Mouse (Mus musculus) forebrain, embryonic 12.5 days (tissue): Measurements from ENCODE around the gene Arhgap27. TPM values are rescaled to one million over a fixed set of nuclear protein-coding genes. Genes with fewer than 3 reads are reported as not detected.

Source experiments
- ATAC-seq: fragments of 200-750 bp; cut with Nextera tagmentation; 2 replicates; pipeline ENCODE4 v1.8.0; 2017; ENCODE audit warnings: moderate TSS enrichment; ENCODE audit not compliant: low FRiP score
- H3K27ac ChIP-seq: fragments of 300-500 bp; sonication (generic); 2 replicates; pipeline ENCODE4 v1.5.1; 2016; ENCODE audit warnings: mild to moderate bottlenecking
- H3K27me3 ChIP-seq: fragments of 300-500 bp; sonication (generic); 2 replicates; pipeline ENCODE4 v1.6.1; 2016; ENCODE audit warnings: mild to moderate bottlenecking
- H3K36me3 ChIP-seq: fragments of 300-500 bp; sonication (generic); replicated peaks from 2 replicates; pipeline ENCODE4 v1.6.1; 2016; ENCODE audit warnings: mild to moderate bottlenecking
- H3K4me1 ChIP-seq: fragments of 300-500 bp; sonication (generic); 2 replicates; pipeline ENCODE4 v1.6.1; 2016
- H3K4me2 ChIP-seq: fragments of 300-500 bp; sonication (generic); 2 replicates; pipeline ENCODE4 v1.6.1; 2016; ENCODE audit warnings: mild to moderate bottlenecking, moderate library complexity
- H3K4me3 ChIP-seq: fragments of 300-500 bp; sonication (generic); replicated peaks from 2 replicates; pipeline ENCODE4 v1.5.1; 2016; ENCODE audit warnings: mild to moderate bottlenecking
- H3K9ac ChIP-seq: fragments of 300-500 bp; sonication (generic); 2 replicates; pipeline ENCODE4 v1.6.1; 2016; ENCODE audit warnings: mild to moderate bottlenecking
- H3K9me3 ChIP-seq: fragments of 300-500 bp; sonication (generic); 2 replicates; pipeline ENCODE4 v1.6.1; 2016
- WGBS: fragments of 180-500 bp; shearing (Covaris S2); methylation state at CpG from one replicate; pipeline ENCODE4 v1.1.7; 2016; 5-methylcytosine and 5-hydroxymethylcytosine counted together
- polyA plus RNA-seq: library from polyadenylated mRNA; unstranded; fragments of >200 nt; fragmentation: Nextera tagmentation; extraction: Ambion mirVana; gene quantifications from 2 replicates; pipeline ENCODE4 v1.2.1, GENCODE M21; 2016

Arhgap27 gene
- polyA plus RNA-seq, 1 experiment from 2014 or later: 3.2 TPM

- no peak overlapping the region for H3K27ac ChIP-seq
- peaks cover 6% of the 10 kb centered on the region for H3K4me1 ChIP-seq
- H3K27me3 ChIP-seq: peaks cover 42% of the 10 kb centered on the region
- 94% methylated on average over 6 of the region's 6 CpGs for WGBS
- no peaks in the 10 kb centered on the region for H3K9me3 ChIP-seq
- H3K36me3 ChIP-seq: no peaks in the 10 kb centered on the region
- ATAC-seq: no peak
- H3K4me3 ChIP-seq: no peak overlapping the region
- no peak overlapping the region for H3K4me2 ChIP-seq
- no peak overlapping the region for H3K9ac ChIP-seq
These were observed 24.8 kb downstream of the Arhgap27 start for GRCm38 (mm10) chr11:103338671-103339070.

GRCm38 (mm10) chr11:103338119-103338518, 25.4 kb downstream of the Arhgap27 start:
- Histone ChIP-seq H3K9ac (no peak overlapping the region), H3K4me3 (no peak overlapping the region), H3K27me3 (peaks cover 47% of the 10 kb centered on the region), H3K4me2 (no peak overlapping the region), H3K36me3 (no peaks in the 10 kb centered on the region), H3K9me3 (no peaks in the 10 kb centered on the region), H3K27ac (no peak overlapping the region), H3K4me1 (peaks cover 12% of the 10 kb centered on the region)
- no peak for ATAC-seq
- WGBS: 82% methylated on average over 7 of the region's 7 CpGs

DNA sequence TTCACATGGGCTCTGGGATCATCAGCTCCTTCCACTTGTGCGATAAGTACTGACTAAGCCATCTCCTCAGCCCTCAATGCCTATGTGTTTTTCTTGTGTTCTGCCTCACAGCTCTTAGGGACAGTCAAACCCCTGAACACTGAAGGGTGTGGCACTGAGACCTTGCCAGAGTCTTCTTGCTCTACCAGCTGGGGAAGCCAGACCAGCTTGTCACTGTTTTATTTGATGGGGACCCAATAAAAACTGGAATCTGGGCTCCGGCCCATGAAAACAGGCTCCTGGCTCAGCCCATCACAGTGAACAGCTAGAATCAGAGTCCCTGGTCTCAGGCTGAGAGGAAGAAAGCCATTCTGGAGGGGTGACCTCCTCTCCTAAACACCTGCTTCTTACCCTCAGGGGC, 26.3 kb downstream of the Arhgap27 start:
- WGBS: 97% methylated on average over 2 of the region's 2 CpGs
- no peak for ATAC-seq
- no peak overlapping the region for H3K27ac ChIP-seq
- no peak overlapping the region for H3K4me3 ChIP-seq
- no peak overlapping the region for H3K4me2 ChIP-seq
- no peaks in the 10 kb centered on the region for H3K36me3 ChIP-seq
- no peaks in the 10 kb centered on the region for H3K9me3 ChIP-seq
- peaks cover 57% of the 10 kb centered on the region for H3K27me3 ChIP-seq
- H3K9ac ChIP-seq: no peak overlapping the region
- peaks cover 14% of the 10 kb centered on the region for H3K4me1 ChIP-seq

GRCm38 (mm10) chr11:103335561-103335960, 27.9 kb downstream of the Arhgap27 start:
- no peak overlapping the region for H3K27ac ChIP-seq
- H3K27me3 ChIP-seq: peaks cover 58% of the 10 kb centered on the region
- H3K36me3 ChIP-seq: no peaks in the 10 kb centered on the region
- no peaks in the 10 kb centered on the region for H3K9me3 ChIP-seq
- H3K4me2 ChIP-seq: no peak overlapping the region
- H3K4me1 ChIP-seq: peaks cover 14% of the 10 kb centered on the region
- ATAC-seq: no peak
- H3K9ac ChIP-seq: no peak overlapping the region
- H3K4me3 ChIP-seq: no peak overlapping the region
- WGBS: 85% methylated on average over 5 of the region's 5 CpGs

DNA sequence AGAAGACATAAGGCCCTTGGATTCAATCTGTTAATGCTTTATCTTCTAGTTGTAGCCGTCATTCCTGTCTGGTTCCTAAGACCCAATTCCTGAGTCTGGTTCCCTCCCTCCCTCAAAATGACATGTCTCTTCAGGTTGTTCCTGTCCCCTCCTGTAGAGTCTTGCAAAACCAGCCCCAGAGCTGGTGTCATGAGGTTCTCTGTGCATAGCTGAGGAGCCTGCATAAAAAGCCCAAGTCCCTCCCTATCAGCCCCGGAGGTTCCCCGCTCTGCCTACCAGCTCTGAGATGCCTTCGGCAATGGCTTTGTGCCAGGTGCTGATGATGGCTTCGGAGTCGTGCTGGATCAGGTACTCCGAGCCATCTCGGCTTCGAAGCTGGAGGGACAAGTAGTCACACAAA, 28.6 kb downstream of the Arhgap27 start:
- 89% methylated on average over 9 of the region's 9 CpGs for WGBS
- H3K9me3 ChIP-seq: no peaks in the 10 kb centered on the region
- no peak overlapping the region for H3K4me2 ChIP-seq
- peaks cover 14% of the 10 kb centered on the region for H3K4me1 ChIP-seq
- H3K27me3 ChIP-seq: peaks cover 55% of the 10 kb centered on the region
- no peak overlapping the region for H3K27ac ChIP-seq
- no peak overlapping the region for H3K9ac ChIP-seq
- no peaks in the 10 kb centered on the region for H3K36me3 ChIP-seq
- ATAC-seq: no peak
- no peak overlapping the region for H3K4me3 ChIP-seq

GRCm38 (mm10) chr11:103333719-103334398, 29.6 kb downstream of the Arhgap27 start:
- Histone ChIP-seq H3K4me3 (peak overlapping the region; percentile 29), H3K9me3 (no peaks in the 10 kb centered on the region), H3K27ac (no peak overlapping the region), H3K4me1 (peaks cover 10% of the 10 kb centered on the region), H3K27me3 (peaks cover 50% of the 10 kb centered on the region), H3K9ac (no peak overlapping the region), H3K4me2 (peak overlapping the region; percentile 50), H3K36me3 (no peaks in the 10 kb centered on the region)
- ATAC-seq: peak; percentile 41; the same call in 1 of the 2 replicates
- 17% methylated on average over 40 of the region's 40 CpGs for WGBS

GRCm38 (mm10) chr11:103332890-103333651, 30.4 kb downstream of the Arhgap27 start:
- WGBS: 39% methylated on average over 34 of the region's 34 CpGs
- Histone ChIP-seq H3K4me1 (peaks cover 10% of the 10 kb centered on the region), H3K27ac (no peak overlapping the region), H3K9ac (no peak overlapping the region), H3K27me3 (peaks cover 50% of the 10 kb centered on the region), H3K4me3 (peak overlapping the region; percentile 29), H3K9me3 (no peaks in the 10 kb centered on the region), H3K36me3 (no peaks in the 10 kb centered on the region), H3K4me2 (peak overlapping the region; percentile 50)
- ATAC-seq: no peak

GRCm38 (mm10) chr11:103332186-103332889, 31.2 kb downstream of the Arhgap27 start:
- ATAC-seq: peak; percentile 64; the same call in 1 of the 2 replicates
- WGBS: 23% methylated on average over 18 of the region's 18 CpGs
- no peaks in the 10 kb centered on the region for H3K36me3 ChIP-seq
- peak overlapping the region; percentile 29 for H3K4me3 ChIP-seq
- H3K9me3 ChIP-seq: no peaks in the 10 kb centered on the region
- H3K4me1 ChIP-seq: peaks cover 10% of the 10 kb centered on the region
- H3K27ac ChIP-seq: no peak overlapping the region
- H3K4me2 ChIP-seq: peak overlapping the region; percentile 50
- H3K9ac ChIP-seq: no peak overlapping the region
- peaks cover 50% of the 10 kb centered on the region for H3K27me3 ChIP-seq

GRCm38 (mm10) chr11:103331502-103332185, 31.8 kb downstream of the Arhgap27 start:
- Histone ChIP-seq H3K27me3 (peaks cover 48% of the 10 kb centered on the region), H3K4me3 (no peak overlapping the region), H3K9me3 (no peaks in the 10 kb centered on the region), H3K4me2 (no peak overlapping the region), H3K36me3 (no peaks in the 10 kb centered on the region), H3K9ac (no peak overlapping the region), H3K4me1 (peaks cover 10% of the 10 kb centered on the region), H3K27ac (no peak overlapping the region)
- no peak for ATAC-seq
- WGBS: 89% methylated on average over 10 of the region's 10 CpGs

- H3K27ac ChIP-seq: no peak overlapping the region
- 67% methylated on average over 7 of the region's 7 CpGs for whole genome bisulfite sequencing
- H3K4me1 ChIP-seq: peaks cover 10% of the 10 kb centered on the region
- no peak overlapping the region for H3K9ac ChIP-seq
- no peaks in the 10 kb centered on the region for H3K36me3 ChIP-seq
- H3K4me3 ChIP-seq: no peak overlapping the region
- no peaks in the 10 kb centered on the region for H3K9me3 ChIP-seq
- H3K27me3 ChIP-seq: peaks cover 46% of the 10 kb centered on the region
- H3K4me2 ChIP-seq: no peak overlapping the region
- no peak for ATAC-seq
These were observed 32.7 kb downstream of the Arhgap27 start for GRCm38 (mm10) chr11:103330651-103331319.

- no peak for ATAC-seq
- Histone ChIP-seq H3K27me3 (peaks cover 22% of the 10 kb centered on the region), H3K9ac (no peak overlapping the region), H3K4me2 (no peak overlapping the region), H3K4me1 (0 out of 2 replicates have a peak, but pooled peaks cover 4% of the 10 kb centered on the region), H3K27ac (no peak overlapping the region), H3K9me3 (no peaks in the 10 kb centered on the region), H3K4me3 (no peak overlapping the region), H3K36me3 (no peaks in the 10 kb centered on the region)
- 9% methylated on average over 5 of the region's 5 CpGs for WGBS
These were observed 36.5 kb downstream of the Arhgap27 start for GRCm38 (mm10) chr11:103326950-103327349.
